Mouse (Mus musculus) c-Kit-positive CD71-negative TER-119-negative erythroid progenitor cells, embryonic 14.5 days (primary cell): ENCODE results near the gene Homer2.

Experiments
- DNase-seq: peaks from one replicate; pipeline ENCODE4 v3.0.0-alpha.2; 2013; ENCODE audit warnings: low read depth

The Homer2 gene

DNA sequence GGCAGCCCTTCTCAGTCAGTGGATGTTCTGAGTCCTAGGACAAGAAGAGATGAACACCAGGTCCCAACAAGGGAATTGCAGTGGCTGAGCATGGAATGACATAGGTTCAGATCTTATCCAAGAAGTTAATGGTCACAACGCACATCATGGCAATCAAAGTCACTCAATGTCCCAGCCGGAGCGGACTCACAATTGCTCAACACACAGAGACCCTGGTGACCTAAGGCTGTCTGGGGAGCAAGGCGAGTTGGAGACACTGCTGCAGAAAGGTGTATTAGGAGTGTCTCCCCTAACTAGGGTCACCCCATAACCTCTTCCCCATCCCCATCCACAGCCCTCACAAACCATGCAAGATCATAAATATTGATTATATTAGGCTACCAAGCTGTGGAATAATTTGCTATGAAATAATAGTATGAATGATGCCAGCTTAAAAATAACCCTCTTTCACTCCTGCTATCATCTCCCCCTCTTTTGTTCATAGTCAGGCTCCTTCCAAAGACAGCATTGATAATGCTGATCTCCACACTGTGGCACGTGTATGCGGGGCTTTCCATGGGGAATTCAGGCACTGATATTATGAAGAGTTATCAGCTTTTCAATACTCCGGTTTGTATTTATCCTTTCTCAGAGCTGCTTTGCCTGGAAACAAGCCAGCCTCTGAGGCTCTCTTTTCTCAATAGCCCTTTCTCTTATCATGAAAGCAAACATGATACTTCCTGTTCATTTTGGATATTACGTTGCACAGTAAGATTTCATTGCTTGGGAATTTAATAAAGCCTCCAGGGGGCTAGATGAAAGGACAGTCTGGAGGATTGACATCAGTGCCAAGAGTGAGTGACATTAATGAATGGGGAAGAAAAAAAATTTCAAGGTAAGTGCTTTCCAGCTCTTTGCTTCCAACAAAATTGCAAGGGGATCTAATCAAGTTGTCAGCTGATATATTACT is 147.0 kb downstream of the Homer2 start:
- DNase-seq = no peak

DNA sequence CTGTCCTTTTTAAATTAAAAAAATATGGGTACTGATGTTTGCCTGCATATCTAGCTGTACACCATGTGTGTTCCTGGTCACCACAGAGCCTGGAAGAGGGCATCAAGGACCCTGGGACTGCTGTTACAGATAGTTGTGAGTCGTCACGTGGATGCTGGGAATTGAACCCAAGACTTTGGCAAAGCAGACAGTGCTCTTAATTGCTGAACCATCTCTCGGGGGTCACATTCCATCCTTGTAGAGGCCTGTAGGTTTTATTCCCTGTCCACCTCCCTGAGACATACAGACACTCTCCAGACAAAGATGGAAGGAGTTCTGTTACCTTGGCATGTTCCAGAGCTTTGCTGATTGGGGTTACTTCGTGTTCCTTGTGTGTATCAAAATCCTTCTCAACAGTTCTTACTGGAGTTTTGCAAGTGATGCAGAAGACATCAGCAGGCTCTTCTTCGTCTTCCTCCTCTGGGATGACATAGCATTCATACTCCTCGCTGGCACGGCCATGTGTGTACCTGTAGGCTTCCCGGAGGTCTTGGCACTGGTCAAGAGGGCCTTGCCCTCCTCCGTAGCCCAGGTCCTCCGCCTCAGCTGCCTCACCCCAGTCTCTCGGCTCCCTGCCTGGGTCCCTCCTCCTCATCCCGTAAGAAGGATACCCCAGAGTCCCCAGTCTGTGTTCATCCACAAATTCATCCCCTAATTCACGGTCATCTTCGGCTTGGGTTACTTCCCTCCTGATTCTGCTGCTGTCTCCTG is 147.9 kb downstream of the Homer2 start:
- DNase-seq = no peak

DNA sequence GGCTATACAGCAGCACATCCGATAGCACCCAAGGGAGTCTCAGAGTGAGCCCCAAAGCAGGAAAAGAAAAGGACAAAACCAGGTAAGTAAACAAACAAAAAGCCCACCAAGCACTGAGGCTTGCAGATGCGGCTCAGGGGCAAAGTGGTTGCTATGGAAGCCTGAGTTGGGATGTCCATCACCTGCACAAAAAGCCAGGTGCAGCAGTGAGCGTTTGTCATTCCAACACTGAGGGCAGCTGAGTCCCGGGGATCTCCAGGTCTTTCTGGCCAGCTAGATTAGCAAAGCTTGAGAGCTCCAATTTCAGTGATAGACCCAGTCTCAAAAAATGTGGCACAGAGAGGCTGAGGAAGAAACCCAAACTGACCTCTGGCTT is 149.4 kb downstream of the Homer2 start:
- DNase-seq = no peak

DNA sequence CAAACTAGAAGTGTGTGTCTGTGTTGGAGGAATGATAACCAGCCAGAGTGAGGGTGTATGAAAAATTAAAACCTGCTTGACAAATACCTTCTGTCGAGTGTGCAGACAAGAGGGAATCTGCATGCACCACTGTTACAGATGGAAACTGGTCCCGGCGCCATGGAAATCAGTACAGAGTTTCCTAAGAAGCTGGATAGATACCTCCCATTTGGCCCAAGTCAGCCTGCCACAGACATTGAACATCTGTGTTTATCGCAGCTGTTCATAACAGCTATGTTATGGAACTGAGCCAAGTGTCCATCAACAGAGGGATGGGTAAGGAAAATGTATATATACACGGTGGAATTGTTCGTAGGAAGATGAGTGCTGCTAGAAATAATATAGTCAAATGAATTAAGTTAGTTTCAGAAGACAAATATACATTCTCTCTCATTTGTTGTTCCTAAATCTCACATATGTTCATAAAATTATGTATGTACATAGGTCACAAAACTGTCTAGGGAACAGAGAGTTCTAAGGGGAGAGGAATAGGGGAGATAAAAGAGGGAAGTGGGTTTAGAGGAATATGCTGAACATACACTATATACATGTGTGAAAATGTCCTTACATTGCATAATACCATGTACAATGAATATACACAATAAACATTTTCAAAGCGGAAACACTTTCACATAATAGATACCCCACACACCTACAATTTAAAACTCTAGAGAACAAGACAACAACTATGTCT is 149.9 kb downstream of the Homer2 start:
- DNase-seq = no peak

DNA sequence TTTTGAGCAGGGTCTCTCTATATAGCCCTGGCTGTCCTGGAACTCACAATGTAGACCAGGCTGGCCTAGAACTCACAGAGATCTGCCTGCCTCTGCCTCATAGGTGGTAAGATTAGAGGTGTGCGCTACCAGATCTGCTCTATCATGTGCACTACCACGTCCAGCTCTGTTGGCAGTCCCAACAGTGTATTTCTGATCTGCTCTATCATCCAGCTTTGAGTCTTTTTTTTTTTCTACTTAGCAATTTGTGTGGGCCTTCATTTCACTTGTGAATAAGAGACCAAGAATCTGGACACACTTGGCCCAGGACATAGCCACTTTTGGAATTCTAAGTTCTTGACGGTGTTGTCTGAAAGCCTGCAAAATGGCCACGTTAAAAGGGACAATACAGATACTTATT is 150.5 kb downstream of the Homer2 start:
- no peak for DNase-seq

DNA sequence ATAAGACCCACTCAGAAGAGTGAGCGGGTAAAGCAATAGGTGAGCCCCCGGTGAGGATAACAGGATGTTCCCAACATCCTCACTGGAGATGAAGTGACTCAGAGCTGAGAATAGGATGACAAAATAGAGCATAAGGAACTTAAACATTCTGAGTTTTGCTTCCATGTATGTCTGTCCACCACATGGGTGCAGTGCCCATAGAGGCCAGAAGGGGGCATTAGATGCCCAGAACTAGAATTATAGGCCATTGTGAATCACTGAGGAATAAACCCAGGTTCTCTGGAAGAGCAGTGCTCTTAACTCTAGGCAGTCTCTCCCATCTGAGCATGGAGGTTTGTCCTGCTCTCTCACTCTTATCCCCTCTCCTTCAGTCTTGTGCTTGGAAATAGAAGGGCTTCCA is 153.0 kb downstream of the Homer2 start:
- DNase-seq = peak; percentile 49

DNA sequence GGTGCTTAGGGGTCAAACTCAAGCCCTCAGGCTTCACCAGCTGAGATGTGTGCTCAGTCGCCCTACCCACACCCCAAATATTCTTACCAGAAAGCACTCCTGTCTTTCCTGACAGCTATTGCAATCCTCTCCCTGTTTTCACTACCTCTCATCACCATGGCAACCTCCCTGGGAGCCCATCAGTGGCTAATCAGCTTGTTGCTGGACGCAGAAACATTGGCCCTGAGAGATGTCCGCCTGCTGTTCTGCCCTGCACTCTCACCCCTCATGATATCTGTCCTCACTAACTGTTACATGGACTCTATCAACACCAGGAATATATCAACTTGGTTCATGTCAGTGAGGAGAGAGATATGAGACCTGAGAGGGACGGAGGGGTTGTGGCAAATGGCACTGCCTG is 153.7 kb downstream of the Homer2 start:
- no peak for DNase-seq
